Mouse (Mus musculus) right cerebral cortex, adult 2 months (tissue): Measurements from ENCODE around the gene Igfbp6.

Source experiments
- DNase-seq, 2 experiments: peaks; one replicate each; pipeline ENCODE4 v3.0.0; 2021 to 2022; ENCODE audit warnings: low spot score in 2 of 2

Gene Igfbp6

DNA sequence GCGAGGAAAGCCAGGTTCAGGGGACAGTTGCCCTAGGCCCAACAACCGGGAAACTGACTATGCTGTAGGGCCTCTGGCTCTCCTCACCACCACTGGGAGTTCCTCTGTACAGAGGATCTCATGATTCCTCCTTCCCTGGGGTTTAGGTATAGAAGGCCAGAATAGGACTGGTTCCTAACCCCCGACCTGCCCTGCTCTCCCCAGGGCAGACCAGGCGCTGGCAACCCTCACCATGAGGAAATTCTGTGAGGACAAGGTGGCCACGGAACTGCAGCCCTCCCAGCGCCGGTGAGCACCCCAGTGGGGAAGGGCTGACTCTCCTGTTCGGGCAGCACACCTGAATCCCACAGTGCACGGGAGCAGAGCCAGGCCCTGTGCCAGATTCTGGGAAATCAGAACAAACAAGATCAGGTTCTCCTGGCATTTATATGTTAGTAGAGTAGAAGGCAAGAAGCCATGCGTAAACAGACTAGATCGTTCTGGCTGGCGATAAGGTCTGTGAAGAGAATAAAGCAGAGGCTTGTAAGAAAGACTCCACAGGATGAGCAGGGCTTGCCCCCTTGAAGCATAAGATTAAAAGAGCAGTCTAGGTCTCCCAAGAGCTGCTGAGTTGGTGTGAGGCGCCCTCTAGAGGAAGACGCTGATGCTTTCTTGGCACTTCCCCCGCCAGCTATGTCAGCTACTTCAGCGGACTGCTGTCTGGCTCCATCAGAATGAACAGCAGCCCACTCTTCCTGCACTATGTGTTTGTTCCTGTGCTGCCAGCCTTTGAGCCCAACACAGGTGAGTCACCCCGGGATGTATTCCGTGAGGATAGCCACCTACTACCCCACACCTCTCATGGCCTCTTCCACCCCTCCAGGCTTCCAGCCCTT is 35.3 kb upstream of the Igfbp6 start:
- DNase-seq: peak; percentile 82 to 90

DNA sequence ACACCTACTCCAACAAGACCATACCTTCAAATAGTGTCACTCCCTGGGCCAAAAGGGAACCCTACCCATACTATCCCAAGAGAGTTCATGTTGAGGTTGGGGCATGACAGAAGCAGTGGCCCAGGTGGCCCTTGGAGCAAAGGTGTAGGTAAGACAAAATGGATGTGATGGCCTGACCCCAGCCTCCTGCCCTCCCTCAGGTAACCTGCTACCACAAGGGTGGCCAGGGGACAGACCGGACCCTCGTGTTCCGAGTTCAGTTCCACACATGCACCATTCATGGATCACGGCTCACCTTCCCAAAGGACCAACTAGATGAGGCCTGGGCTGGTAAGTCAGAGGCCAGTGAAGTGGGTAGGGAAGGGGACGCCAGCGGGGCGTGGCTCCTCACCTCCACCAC is 33.9 kb upstream of the Igfbp6 start:
- DNase-seq: no peak

DNA sequence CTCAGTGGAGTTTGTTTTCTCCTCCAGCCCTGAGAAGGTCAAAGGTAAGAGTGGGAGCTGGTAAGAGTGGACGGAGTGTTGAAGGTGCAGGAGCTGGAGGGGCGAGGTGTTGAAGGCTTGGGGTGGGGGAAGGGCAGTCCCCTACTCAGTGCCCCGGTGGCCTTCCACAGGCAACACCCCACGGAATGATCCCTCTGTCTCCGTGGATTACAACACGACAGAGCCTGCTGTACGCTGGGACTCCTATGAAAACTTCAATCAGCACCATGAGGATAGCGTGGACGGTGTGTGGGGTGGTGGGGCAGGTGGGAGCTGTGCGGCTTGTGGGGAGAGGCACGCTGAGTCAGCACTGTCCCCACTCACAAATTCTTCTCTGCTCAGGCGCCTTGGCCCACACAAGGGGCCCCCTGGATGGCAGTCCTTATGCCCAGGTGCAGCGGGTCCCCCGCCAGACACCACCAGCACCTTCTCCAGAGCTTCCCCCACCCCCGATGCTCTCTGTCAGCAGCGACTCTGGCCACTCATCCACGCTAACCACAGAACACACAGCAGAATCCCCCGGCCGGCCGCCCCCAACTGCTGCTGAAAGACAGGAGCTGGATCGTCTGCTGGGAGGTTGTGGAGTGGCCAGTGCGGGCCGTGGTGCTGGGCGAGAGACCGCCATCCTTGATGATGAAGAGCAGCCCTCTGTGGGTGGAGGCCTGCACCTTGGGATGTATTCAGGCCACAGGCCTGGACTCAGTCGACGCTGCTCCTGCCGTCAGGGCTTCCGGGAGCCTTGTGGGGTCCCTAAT is 33.3 kb upstream of the Igfbp6 start:
- DNase-seq: no peak

DNA sequence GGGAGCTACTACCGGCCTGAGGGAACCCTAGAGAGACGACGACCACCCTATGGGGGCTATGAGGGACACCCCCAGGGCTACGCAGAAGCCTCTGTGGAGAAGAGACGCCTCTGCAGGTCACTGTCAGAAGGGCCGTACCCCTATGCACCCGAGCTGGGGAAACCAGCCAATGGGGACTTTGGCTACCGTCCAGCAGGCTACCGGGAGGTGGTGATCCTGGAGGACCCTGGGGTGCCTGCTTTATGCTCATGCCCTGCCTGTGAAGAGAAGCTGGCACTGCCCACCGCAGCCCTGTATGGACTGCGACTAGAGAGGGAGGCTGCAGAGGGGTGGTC is 32.7 kb upstream of the Igfbp6 start:
- no peak for DNase-seq

DNA sequence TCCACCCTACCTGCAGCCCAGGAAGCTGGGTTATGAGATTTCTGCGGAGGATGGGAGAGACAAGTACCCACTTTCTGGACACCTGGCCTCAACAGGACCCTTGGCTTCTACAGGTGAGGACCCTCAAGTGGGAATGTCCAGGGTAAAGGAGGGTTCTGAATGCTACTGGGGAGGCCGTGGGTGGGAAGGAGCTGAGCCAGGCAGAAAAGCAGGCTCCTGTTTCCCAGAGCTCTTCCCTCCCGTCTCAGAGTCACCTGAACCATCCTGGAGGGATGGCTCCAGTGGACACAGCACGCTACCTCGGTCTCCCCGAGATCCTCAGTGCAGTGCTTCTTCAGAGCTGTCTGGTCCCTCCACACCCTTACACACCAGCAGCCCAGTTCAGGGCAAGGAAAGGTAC is 32.0 kb upstream of the Igfbp6 start:
- DNase-seq: no peak

DNA sequence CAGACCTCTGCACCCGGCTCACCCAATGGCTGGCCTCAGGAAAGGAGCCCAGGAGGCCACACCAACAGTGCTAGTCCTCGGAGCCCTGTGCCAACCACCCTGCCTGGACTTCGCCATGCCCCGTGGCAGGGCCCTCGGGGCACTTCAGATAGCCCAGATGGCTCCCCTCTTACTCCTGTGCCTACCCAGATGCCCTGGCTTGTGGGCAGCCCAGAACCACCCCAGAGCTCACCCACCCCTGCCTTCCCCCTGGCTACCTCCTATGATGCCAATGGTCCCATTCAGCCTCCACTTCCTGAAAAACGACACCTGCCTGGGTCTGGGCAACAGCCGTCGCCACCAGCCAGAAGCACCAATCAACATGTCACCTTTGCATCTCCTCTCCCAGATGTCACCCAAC is 31.3 kb upstream of the Igfbp6 start:
- DNase-seq: no peak

DNA sequence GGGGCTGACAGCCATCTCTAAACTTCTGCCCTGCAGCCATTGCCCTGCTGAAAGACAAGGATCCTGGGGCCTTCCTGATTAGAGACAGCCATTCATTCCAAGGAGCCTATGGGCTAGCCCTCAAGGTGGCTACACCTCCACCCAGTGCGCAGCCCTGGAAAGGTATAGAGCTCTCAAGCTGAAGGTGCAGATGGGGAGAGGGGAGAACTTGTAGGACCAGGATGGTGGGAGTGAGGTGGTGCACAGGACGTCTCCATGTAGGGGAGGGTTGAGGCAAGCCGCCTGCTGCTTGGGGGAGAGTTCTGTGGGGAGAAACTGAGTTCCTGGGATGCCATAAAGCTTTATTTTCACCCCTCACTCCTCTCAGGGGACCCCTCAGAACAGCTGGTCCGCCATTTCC is 30.5 kb upstream of the Igfbp6 start:
- no peak for DNase-seq

DNA sequence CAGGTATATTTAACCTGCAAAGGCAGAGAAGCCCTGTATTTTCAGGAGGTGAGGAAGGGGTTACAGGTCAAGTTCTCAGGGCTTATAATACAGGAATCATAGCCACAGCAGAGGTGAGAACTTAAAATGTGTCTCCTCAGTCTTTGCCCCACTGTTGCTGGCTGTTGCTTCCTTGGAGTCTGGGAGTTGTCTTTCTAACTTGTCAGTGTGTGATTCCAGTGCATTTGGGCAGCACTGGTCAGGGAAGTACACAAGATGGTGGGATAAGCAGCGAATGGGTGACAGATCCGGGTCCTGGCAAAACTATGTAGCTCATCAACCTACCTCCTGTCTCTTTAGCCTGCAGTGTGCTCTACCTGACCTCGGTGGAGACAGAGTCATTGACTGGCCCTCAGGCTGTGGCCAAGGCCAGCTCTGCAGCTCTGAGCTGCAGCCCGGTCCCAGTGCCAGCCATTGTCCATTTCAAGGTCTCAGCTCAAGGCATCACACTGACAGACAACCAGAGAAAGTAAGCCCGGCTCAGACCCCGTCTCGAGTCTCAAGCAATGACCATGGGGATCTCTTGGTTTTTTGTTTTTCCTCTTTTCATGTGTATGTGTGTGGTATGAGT is 29.4 kb upstream of the Igfbp6 start:
- no peak for DNase-seq

DNA sequence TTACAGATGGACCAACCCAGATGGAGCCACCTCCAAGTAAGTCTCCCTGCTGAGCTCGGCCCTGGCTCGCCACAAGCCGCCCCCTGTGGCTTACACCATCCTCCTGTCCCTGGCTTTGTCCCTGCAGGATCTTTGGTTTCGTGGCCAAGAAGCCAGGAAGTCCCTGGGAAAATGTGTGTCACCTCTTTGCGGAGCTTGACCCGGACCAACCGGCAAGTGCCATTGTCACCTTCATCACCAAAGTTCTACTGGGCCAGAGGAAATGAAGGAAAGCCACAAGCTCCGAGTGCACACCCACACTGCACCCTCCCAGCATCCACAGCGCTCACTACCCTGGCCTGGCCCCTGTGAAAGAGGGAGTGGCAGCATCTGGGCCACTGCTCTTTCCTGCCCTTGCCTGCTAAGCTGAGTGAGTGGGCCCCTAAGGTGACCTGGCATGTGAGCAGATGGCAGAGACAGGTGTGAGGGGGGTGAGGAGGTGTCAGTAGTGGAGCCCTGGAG is 28.4 kb upstream of the Igfbp6 start:
- no peak for DNase-seq

DNA sequence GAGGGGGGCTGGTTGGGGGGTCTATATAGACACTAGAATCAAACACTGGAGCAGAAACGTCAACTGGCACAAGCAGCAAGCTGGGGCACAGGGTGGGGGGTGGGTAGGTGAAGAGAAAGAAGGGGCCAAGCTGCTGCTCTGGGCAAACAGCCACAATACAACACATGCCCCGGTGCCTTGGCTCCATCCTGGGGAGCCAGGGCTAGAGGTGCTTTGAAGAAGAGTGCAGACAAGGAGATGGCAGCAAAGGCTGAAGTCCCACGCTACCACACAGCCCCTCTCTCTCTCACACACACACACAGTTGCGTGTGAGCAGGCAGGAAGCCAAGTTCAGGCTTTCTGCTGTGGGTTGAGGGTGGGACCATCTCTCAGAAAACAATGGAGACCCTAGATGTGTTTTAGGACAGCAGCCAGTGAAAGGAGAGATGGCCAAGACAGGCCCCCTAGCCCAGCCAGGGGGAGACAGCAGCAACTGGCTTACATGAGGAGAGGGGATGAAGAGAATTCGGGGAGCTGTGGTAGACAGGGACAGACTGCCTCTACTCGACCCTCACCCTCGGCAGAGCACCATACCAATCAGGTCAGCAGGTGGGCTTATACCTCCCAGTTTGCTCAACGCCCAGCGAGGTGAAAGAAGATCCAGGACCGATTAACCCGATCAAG is 27.3 kb upstream of the Igfbp6 start:
- no peak for DNase-seq

DNA sequence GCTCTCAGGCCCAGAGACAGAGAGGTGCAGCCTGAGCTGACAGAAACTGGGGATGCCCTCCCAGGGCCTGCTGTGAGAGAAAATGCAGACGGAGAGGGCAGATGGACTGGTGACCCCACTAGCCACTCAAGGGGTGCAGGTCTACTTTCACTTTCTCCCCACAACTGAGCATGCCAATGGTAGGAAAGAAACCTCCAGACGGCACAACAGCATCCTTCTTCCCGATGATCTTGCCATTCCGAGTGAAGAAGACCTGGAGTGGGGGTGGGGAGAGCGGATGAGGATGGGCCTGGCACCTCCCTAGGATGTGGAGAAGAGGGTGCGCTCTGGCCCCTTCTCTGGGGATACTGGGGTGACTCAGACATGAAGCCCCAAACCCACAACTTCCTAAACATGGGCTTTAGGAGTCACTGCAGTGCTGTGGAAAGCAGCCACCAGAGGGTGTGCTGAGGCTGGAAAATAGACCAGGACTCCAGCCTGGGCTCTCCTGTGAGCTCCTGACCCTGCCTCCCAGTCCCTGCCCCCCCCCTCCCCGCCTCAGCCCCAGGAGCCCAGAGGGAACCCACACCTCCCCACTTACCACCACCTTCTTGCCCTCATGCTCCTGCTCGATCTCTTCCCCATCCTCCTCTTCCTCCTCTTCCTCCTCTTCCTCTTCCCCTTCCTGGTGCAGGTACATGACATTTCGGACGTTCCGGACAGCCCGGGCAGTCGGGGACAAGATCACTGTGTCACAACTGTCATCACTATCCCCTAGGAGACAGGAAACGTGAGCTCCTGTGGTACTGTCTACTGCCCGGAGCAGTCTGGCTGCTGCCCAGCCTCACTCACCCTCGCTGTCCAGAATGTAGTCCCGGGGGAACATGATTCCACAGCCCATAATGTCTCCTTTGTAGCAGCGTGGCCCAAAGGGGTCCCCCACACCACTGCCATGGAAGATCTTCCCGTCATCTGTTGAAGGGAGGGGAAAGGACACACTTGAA is 26.4 kb upstream of the Igfbp6 start:
- DNase-seq: no peak

DNA sequence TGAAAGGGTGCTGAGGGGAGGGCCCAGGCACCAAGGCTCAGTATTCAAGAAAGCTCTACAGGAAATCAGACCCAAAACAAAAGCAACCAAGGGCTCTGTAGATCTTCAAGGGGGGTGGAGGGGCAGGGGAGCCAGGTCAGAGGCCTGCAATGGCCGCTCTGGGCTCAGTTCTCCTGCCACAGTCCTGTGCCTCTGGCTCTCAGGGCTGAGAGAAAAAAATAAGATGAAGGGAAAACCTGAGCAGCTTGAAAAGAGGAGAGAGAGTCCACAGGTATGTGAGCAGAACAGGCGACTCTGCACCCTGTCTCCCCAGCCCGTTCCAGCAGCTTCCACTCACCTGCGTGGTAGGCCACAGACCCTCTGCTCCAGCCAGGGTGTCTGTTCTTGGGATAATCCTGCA is 25.6 kb upstream of the Igfbp6 start:
- no peak for DNase-seq

DNA sequence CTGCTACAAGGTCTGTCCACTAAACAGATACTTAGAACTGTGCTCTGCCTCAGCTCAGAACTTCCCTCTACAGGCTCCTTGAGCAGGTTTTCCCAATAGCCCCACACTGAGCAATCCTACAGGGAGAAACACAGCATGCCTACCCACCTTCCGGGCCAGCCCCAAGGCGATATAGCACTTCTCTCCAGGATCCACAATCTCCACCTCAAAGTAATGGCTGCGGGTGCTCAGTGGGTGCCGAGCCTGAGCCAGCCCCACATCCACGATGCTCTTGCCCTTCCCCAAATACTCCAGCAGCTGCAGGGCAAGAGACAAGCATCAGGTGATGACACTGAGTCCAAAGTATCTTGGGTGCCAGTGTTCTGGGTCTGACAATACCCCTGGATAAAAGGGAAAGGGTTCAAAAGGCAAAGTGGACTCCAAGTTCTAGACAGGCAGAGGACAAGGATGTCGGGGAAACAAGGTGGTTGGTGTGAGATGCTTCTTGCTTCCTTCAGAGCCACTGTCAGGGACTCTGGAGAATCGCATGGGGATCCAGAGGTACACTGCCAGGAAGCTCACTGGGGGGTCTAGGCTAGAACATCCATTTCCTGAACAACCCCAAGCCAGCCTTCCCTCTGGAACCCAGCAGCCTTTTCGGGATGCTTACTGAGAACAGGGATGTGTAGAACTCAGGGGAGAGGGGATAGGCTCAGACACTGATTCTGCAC is 24.9 kb upstream of the Igfbp6 start:
- DNase-seq: no peak

DNA sequence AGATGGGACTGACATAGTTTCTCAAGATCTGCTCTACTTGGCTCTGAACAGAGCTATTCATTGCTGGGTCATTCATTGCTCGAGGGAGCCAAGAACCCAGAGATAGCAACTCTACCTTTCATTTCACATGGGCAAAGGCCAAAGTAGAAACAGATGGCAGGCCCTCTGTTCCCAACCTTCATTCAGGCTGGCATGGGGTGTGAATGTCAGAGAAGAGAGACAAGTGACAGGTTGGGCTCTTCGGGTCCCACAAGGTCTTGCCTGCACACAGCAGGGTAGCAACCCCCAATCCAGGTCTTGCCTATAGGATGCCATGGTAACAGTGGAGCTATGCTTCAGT is 24.4 kb upstream of the Igfbp6 start:
- DNase-seq: no peak

DNA sequence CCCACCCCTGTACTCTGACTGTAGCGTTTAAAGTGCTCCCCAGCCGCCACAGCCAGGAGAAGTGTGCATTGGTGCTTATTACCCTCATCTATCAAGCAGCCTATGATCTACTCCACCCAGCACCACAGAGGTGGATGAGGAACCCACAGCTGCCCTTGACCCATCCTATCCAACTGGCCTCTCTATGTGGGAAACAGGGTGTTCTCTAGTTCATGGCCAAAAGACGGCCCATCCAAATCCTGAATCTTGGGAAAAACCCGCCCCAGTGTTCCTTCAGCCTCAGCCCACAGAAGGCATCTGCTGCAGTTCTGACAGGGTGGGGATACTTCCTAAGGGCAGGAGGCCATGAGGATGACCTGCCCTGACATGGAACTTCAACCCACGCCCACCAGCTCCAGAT is 23.6 kb upstream of the Igfbp6 start:
- DNase-seq: no peak

DNA sequence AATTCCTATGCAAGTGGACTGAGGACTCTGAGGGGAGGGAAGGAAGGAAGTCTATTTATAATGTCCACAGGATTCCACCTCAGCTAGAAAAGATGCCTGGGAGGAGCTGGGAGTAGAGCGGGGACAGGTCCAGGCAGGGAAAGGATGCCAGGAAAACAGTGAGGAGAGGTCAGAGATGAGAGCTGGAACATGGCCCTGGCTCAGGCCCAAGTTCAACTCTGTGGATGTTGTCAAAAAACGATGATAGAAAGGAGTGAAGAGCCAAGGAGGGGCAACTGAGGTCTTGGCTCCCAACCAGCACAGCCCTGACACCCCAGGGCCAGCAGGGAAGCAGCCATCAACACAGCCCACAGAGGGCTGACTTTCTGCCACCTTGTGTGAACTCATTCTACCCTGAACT is 17.9 kb upstream of the Igfbp6 start:
- DNase-seq: no peak

DNA sequence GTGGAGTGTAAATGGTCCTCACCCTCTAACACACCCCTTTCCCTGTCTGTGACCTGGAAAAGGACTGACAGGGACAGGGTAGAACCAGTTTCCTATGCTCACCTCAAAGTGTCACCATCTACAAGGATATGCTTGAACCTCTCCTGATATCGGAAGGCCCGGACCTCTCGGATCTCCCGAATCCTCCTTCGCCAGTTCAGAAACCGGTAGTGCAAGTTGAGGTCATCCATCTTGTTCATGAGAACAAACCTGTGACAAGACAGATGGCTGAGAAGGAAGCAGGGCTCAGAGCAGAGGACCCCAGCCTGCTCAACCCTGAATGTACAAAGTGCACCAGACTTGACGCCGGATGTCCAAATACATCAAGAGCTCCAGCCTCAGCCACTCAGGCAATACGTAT is 10.8 kb upstream of the Igfbp6 start:
- no peak for DNase-seq

DNA sequence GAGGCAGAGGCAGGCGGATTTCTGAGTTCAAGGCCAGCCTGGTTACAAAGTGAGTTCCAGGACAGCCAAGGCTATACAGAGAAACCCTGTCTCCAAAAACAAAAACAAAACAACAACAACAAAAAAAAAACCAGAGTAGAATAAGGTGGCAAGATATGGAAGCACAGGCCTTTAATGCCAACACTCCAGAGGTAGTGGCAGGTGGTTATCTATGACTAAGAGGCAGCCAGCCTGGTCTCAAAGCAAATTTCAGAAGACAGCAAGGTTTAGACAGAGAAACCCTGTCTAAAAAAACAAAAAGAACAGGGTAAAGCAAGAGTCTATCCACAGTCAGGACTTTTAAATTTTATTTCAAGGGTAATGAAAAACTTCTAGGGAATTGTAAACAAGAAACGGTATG is 9.5 kb upstream of the Igfbp6 start:
- no peak for DNase-seq

DNA sequence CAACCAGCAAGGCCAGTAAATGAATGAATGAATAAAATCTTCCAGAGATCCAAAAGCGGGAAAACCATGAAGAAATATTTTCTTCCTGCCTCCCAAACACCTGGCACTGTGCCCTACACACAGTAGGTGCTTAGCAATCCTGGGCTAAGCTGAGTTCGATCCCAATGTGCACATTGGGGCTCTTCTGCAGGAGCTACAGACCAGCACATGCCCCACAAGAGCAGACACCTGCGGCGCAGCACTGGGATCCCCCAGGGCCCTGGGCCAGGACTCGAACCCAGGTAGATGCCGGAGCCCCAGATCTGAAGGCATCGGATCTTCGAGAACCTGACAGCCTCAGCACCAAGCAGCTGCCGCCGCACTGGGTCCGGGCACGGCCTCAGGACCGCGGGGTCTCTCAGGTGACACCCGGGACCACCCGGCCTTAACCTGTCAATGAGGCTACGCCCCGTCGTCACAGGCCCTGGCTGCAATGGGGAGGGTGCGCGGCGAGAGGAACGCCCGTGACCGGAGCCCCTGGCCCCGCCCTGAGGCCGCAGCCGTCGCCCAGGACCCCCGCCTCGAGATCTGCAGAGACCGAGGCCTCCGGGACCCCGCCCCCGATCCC is 8.5 kb upstream of the Igfbp6 start:
- DNase-seq: no peak

DNA sequence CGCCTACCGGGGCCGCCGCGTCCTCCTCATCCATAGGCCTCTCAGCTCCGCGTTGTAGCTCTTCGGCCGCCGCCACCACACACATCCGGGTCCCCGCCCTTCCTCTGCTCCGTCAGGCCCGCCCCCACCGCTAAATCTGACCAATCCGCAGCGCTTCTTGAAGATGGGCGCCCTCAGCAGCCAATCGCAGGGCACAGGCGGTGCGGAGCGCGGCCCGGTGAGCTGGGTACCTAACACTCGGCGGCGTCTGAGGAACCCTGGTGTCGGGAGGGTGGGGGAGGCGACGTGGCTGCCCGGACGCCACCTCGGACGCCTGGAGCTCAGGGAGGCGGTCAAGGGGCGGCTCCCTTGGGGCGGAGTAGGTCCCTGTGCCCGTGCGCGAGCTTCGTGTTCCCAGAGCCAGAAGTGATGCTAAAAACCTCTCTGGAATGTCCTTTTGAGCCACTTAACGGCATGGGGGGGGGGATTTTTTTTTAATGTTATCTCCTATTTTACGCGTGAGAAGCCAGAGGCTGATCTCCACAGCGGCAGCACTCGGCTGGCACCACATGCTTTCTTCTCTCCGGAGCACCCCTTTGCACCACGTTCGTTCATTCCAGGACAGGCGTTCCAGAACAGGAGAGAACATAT is 7.9 kb upstream of the Igfbp6 start, which contains the start of gene Spryd3:
Gene Spryd3 (minus strand): TSS at position 106 of the 630 bp plus-strand sequence.
- DNase-seq: peak; percentile 98
